Mouse (Mus musculus): ENCODE measurements around the gene Cnn3.

Gene Cnn3

DNA sequence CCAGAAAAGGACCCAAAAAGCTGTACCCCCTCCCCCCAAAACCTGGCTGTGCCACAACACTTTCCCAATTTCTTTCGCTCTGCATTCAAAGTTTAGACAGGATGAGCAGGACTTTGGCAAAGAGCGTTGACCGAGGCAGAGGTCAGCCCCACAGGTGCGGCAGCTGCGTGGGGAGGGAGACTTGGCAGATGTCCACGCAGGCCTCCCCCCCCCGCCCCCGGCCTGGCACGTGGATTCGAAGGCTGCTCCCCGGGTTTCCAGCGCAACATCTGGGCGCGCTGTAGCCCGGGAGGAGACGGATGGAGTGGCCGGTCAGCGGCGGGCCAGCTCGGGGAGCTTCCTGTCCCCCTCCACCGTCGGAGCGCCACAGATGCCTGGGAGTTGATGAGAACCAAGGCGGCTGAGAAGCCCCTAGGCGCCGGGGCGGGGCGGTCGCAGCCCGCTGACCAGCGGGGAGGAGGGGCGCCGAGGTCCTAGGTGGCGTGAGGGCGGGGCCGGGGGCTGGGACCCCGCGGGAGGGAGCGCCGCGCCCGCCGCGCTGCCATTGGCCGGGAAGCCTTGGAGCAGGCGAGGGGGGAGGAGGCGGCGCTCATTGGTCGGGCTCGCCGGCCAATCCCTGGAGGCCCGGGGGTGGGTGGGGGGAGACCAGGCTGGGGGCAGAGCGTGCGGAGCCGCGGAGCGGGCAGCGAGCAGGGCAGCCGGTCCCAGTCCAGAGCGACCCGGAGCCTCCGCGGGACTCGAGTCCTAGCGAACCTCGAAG is at the start of gene Cnn3:
Gene Cnn3 (plus strand): TSS at position 637 of the 760 bp plus-strand sequence.
- DNase-seq, result peak; percentile 99

GRCm38 (mm10) chr3:121378708-121379612 is 47.3 kb upstream of the Cnn3 start:
- DNase-seq, result peak; percentile 82

DNA sequence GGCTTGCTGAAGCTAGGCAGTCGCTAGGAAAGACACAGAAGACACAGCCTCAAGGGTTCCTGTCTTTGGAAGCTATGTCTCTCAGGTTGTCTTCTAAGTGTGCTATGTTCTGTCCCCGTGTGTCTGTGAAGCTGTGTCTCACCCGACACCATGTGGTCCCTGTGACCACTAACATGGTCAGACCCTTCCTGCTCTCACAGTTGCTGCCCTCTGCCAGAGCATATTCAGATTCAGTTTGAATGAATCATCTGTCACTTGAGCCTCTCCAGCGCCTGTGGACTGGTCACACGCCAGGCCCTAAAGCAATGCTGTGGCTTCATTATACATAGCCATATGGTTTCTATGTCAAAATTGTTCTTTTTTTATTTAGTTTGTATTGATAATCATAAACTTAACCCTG is 46.6 kb upstream of the Cnn3 start:
- DNase-seq, result no peak

GRCm38 (mm10) chr3:121387471-121388009 is 38.8 kb upstream of the Cnn3 start:
- no peak for DNase-seq

GRCm38 (mm10) chr3:121389366-121389765 is 36.9 kb upstream of the Cnn3 start:
- no peak for DNase-seq

- DNase-seq, result peak; percentile 68
Observed at GRCm38 (mm10) chr3:121389860-121390530, 36.3 kb upstream of the Cnn3 start.

- peak; percentile 53 for DNase-seq
Observed at GRCm38 (mm10) chr3:121390724-121391123, 35.6 kb upstream of the Cnn3 start.

DNA sequence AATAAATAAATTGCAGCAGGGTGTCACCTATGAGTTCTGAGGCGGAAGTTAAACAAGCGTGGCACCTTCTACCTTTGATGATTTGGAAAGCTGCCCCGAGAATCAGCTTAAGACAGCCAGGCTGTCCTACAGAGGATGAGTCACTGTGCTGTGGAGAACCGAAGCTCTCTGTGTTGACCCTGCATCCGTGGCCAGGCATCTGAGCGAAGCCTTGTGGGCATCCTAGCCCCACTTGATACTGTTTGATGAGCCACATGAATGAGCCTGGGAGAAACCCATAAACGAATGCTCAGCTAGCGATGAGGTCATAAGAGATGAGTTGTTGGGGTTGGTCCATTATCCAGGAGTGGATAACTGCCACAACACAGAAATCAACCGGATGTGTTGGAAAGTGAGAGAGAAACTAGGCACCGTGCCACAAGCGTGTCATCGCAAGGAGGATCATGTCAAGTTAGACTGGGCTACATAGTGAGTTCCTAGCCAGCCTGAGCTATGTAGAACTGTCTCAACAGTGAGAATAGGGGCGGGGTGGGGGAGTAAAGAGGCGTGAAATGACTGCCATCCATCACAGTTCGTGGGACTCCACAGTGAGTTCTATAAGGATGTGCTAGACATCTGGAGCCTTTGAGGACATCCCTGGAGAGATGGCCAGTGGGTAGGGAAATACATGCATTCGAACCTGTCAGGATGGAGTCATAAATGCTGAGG is 30.6 kb upstream of the Cnn3 start:
- DNase-seq, result peak; percentile 75

DNA sequence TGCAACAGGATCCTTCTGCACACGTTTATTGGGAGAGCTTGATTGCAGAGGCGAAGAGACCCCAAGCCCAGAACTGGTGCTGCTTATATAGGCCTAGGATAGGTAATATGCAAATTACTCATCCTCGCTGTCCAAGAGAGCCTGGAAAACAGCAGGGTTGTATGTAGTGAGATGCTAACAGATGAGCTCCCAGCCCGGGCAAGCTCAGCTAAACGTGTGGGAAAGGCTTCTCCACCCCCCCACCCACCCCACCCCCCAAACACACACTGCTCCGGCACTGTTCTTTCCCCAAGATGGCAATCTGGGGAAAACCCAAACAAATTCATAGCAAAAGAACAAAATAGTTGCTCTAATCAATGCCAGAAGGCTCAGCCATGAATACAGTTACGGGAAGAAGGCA is 29.7 kb upstream of the Cnn3 start:
- DNase-seq, result no peak

- DNase-seq, result no peak
Observed at GRCm38 (mm10) chr3:121397007-121397406, 29.3 kb upstream of the Cnn3 start.

GRCm38 (mm10) chr3:121401384-121401783 is 24.9 kb upstream of the Cnn3 start:
- DNase-seq, result no peak

- no peak for DNase-seq
Observed at GRCm38 (mm10) chr3:121402096-121402495, 24.2 kb upstream of the Cnn3 start.

DNA sequence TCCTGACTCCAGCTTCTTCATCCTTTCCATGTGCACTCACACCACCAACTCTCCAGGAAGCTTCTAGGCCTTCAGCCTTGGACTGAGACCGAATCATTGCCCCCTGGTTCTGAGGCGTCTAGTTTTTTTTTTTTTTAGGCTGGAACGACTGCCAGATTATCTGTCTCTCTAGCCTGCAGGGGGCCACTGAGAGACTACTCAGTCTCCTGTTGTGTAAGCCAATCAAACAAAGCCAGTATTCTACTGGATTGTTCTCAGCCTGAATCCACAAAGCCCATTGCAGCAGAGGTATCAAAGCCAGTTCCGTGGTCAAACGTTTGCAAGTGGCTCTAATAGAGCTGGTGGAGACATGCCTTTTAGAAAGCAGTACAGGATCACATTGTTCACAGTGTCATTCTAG is 22.8 kb upstream of the Cnn3 start:
- DNase-seq, result no peak

GRCm38 (mm10) chr3:121405101-121405500 is 21.2 kb upstream of the Cnn3 start:
- DNase-seq, result no peak

DNA sequence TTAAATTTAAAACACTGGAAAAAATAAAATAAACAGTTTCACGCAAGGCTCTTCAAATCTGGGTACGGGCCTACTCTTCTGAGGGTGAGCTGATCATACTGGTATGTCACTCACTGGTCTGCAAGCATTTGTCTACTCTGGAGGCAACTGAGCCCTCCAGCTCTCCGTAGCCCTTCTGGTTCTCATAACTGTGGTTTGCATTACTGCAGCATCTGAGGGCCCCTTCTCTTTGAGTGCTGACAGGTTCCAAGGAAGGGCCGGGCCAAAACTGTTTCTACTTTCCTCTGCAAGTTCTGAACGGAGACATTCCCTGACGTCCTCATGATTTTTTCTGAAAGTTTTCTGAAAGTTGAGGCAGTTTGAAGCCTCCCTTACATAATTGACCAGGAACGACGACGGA is 18.9 kb upstream of the Cnn3 start:
- no peak for DNase-seq

DNA sequence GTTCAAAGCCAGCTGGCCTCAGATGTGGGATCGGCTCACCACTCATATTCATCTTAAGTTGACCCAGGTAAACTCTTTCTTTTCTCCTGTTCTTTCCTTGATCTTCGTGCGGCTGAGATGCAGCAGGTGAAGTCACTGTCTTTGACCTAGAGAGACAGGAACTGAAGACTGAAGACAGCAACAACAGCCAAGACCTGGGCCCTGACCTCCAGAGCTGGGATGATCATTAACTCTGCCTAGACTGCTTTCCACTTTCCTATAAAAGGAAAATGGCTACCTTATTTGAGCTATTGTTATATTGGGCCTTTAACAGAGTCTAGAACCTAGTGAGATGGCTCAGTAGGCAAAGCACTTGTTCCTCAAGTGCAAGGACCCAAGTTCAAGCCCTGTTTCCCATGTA is 17.9 kb upstream of the Cnn3 start:
- no peak for DNase-seq

GRCm38 (mm10) chr3:121411450-121411849 is 14.8 kb upstream of the Cnn3 start:
- no peak for DNase-seq

DNA sequence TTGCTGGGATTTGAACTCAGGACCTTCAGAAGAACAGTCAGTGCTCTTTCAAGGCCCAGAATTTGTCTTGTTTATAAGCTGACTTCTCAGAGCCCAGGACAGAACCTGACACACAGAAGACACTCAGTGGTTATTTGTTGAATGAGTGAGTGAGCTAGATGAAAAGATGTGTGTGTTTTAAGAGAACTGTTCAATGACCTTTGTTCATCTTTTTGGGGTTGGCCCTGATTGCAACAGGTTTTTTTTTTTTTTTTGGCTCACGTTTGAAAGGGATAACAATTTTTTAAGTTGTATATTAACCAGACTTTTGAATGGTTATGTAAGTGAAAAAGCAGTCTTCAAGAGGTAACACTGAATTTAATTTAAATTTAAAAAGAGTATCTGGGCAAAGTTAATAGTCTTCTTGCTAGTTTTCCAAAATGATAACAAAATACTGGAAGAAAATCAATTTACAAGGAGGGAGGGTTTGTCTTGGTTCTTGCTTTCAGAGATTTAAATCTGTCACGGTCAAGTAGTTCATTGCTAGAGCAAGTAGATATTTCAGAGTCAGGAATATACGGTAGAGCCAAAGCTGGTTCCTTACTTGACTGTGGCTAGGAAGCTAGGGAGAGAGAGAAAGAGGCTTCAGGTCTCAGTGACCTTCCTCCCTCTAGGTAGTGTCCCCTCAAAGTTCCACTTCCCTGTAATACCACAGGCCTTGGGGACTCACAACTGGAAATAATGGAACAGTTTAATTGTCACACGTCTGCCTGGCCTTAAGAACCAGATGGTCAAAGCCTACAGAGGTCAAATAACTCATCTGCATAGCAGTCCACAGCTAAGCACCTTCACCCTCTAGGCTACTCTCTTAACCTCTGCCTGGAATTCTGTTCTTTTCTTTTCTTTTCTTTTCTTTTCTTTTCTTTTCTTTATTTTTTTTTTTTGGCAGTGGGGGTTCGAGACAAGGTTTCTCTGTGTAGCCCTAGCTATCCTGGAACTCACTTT is 9.8 kb upstream of the Cnn3 start:
- no peak for DNase-seq

GRCm38 (mm10) chr3:121417379-121418250 is 8.7 kb upstream of the Cnn3 start:
- DNase-seq, result no peak

- DNase-seq, result no peak
Observed at GRCm38 (mm10) chr3:121418251-121418601, 8.1 kb upstream of the Cnn3 start.

All from kidney, postnatal 10 days (tissue).